Mouse (Mus musculus) neural tube, embryonic 14.5 days (tissue): ENCODE results near the gene Scamp2. TPM values are rescaled to one million over a fixed set of nuclear protein-coding genes. Genes with fewer than 3 reads are reported as not detected.

ENCODE experiments used
- ATAC-seq: fragments of 200-750 bp; cut with Nextera tagmentation; 2 replicates; pipeline ENCODE4 v1.8.0; 2017; ENCODE audit warnings: low read depth, mild to moderate bottlenecking, moderate TSS enrichment, moderate library complexity
- H3K27ac ChIP-seq: fragments of 300-500 bp; sonication (generic); 2 replicates; pipeline ENCODE4 v1.5.1; 2014; ENCODE audit warnings: low read depth, mild to moderate bottlenecking, control low read depth, low read length, moderate library complexity, mixed read lengths
- H3K27me3 ChIP-seq: fragments of 300-500 bp; sonication (generic); 2 replicates; pipeline ENCODE4 v1.6.1; 2014; ENCODE audit warnings: low read length; ENCODE audit not compliant: control insufficient read depth, insufficient read depth
- H3K36me3 ChIP-seq: fragments of 300-500 bp; sonication (generic); 2 replicates; pipeline ENCODE4 v1.6.1; 2014; ENCODE audit warnings: low read length, mixed read lengths; ENCODE audit not compliant: control insufficient read depth, insufficient read depth
- H3K4me1 ChIP-seq: fragments of 300-500 bp; sonication (generic); 2 replicates; pipeline ENCODE4 v1.6.1; 2014; ENCODE audit warnings: low read length; ENCODE audit not compliant: control insufficient read depth, insufficient read depth
- H3K4me2 ChIP-seq: fragments of 300-500 bp; sonication (generic); 2 replicates; pipeline ENCODE4 v1.6.1; 2014; ENCODE audit warnings: mild to moderate bottlenecking, low read depth, low read length, control low read depth
- H3K4me3 ChIP-seq: fragments of 300-500 bp; sonication (generic); 2 replicates; pipeline ENCODE4 v1.5.1; 2014; ENCODE audit warnings: low read depth, low read length, control low read depth, mixed read lengths
- H3K9ac ChIP-seq: fragments of 300-500 bp; sonication (generic); replicated peaks from 2 replicates; pipeline ENCODE4 v1.6.1; 2014; ENCODE audit warnings: low read depth, mild to moderate bottlenecking, control low read depth, low read length, mixed read lengths
- H3K9me3 ChIP-seq: fragments of 300-500 bp; sonication (generic); 2 replicates; pipeline ENCODE4 v1.6.1; 2016; ENCODE audit warnings: low read length; ENCODE audit not compliant: control insufficient read depth
- WGBS: fragments of 180-500 bp; shearing (Covaris S2); extraction: QIAGEN DNeasy Blood & Tissue Kit; methylation state at CpG from one replicate; pipeline ENCODE4 v1.1.7; 2014; 5-methylcytosine and 5-hydroxymethylcytosine counted together
- polyA plus RNA-seq: library from polyadenylated mRNA; unstranded; fragments of >200 nt; fragmentation: Nextera tagmentation; extraction: Ambion mirVana; gene quantifications from 2 replicates; pipeline ENCODE4 v1.2.1, GENCODE M21; 2014

The Scamp2 gene
- polyA plus RNA-seq, 1 experiment from 2014 or later: 46.1 TPM

- H3K27me3 ChIP-seq: no peaks in the 10 kb centered on the region
- no peak for ATAC-seq
- no peaks in the 10 kb centered on the region for H3K36me3 ChIP-seq
- H3K4me3 ChIP-seq: no peak overlapping the region
- 57% methylated on average over 3 of the region's 3 CpGs for WGBS
- 0 out of 2 replicates have a peak, but pooled peaks cover 7% of the 10 kb centered on the region for H3K4me1 ChIP-seq
- H3K4me2 ChIP-seq: no peak overlapping the region
- H3K9me3 ChIP-seq: no peaks in the 10 kb centered on the region
- H3K27ac ChIP-seq: no peak overlapping the region
- no peak overlapping the region for H3K9ac ChIP-seq
These were observed 49.1 kb downstream of the Scamp2 start for GRCm38 (mm10) chr9:57609803-57610202.

GRCm38 (mm10) chr9:57610359-57610826 lies 49.6 kb downstream of the Scamp2 start:
- Histone ChIP-seq H3K36me3 (no peaks in the 10 kb centered on the region), H3K27ac (no peak overlapping the region), H3K9me3 (no peaks in the 10 kb centered on the region), H3K4me3 (no peak overlapping the region), H3K27me3 (no peaks in the 10 kb centered on the region), H3K4me2 (no peak overlapping the region), H3K4me1 (0 out of 2 replicates have a peak, but pooled peaks cover 7% of the 10 kb centered on the region), H3K9ac (no peak overlapping the region)
- WGBS: 57% methylated on average over 3 of the region's 3 CpGs
- ATAC-seq: no peak

DNA sequence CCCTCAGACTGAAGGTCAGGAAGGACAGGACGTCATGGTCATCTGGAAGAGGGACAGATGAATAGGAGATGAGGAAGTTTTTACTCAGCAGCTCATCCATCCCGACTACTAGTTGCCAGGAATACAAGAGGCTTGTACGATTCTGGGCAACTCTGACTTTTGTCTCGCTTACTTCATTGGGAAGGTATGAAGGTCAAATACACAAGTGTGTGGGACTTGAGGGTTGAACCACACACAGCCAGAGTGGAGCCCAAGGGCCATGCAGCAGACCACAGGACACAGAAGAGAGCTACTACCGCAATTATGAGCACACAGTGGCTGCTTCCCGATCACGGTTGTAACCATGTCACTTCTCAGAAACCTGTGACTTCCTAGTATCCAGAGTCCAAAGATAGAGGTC lies 51.8 kb downstream of the Scamp2 start:
- Histone ChIP-seq H3K4me1 (no peaks in the 10 kb centered on the region), H3K27ac (no peak overlapping the region), H3K9ac (no peak overlapping the region), H3K4me3 (no peak overlapping the region), H3K36me3 (no peaks in the 10 kb centered on the region), H3K9me3 (no peaks in the 10 kb centered on the region), H3K27me3 (no peaks in the 10 kb centered on the region), H3K4me2 (no peak overlapping the region)
- 85% methylated on average over 7 of the region's 7 CpGs for WGBS
- no peak for ATAC-seq

- Histone ChIP-seq H3K27ac (no peak overlapping the region), H3K4me1 (no peaks in the 10 kb centered on the region), H3K9me3 (no peaks in the 10 kb centered on the region), H3K4me2 (no peak overlapping the region), H3K27me3 (no peaks in the 10 kb centered on the region), H3K9ac (no peak overlapping the region), H3K4me3 (no peak overlapping the region), H3K36me3 (no peaks in the 10 kb centered on the region)
- no peak for ATAC-seq
- WGBS: 79% methylated on average over 7 of the region's 7 CpGs
These were observed 53.2 kb downstream of the Scamp2 start for GRCm38 (mm10) chr9:57613975-57614374.

DNA sequence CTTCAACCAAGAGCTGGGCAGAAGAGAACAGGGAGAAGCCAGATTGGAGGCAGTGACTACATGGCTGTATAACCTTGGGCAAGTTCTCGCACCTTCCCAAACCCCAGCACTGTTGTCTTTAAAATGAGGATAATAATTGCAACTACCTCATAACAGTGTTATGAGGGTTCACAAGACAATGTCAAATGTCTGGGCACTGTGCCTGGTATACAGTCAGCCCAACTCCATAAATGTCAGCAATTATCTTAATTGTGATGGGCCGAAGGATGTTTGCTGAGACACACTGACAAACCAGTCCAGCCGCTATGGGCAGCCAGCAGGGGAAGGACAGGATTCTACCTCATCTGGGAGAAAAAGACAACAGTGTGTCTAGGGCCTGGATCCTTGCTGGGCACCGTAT lies 54.0 kb downstream of the Scamp2 start:
- Histone ChIP-seq H3K27me3 (no peaks in the 10 kb centered on the region), H3K4me2 (no peak overlapping the region), H3K4me1 (no peaks in the 10 kb centered on the region), H3K9me3 (no peaks in the 10 kb centered on the region), H3K36me3 (no peaks in the 10 kb centered on the region), H3K4me3 (no peak overlapping the region), H3K9ac (no peak overlapping the region), H3K27ac (no peak overlapping the region)
- no peak for ATAC-seq
- WGBS: 89% methylated on average over 4 of the region's 4 CpGs

DNA sequence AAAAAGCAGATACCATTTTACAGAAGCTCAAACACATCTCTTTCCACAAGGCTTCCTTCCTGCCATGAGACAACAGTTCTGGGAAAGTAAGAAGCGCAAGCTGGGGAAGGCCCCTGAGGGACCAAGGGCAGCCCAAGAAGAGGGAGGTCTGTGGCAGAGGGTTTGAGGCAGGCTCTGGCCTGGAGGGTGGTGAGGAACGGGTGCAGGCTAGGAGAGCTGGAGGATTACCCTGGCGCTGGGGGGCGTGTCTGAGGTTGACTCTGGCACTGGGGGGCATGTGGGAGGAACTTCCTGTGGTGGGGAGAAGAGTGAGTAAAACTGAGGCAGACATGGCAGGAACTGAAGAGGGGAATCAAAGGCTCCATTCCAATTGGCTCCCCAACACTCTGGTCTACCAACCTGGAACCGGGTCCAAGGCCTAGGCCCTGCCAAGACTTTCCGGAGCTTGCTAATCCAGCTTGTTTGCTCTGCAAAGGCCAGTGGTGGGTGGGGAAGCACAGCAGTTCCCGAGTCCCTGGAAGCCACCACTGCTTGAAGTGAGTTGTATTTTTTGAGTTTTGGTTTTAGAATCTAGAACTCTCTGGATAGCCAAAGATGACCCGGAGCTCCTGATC lies 56.9 kb downstream of the Scamp2 start:
- H3K9ac ChIP-seq: no peak overlapping the region
- H3K9me3 ChIP-seq: no peaks in the 10 kb centered on the region
- no peaks in the 10 kb centered on the region for H3K36me3 ChIP-seq
- no peak overlapping the region for H3K27ac ChIP-seq
- H3K4me1 ChIP-seq: no peaks in the 10 kb centered on the region
- ATAC-seq: no peak
- no peak overlapping the region for H3K4me3 ChIP-seq
- H3K4me2 ChIP-seq: no peak overlapping the region
- H3K27me3 ChIP-seq: no peaks in the 10 kb centered on the region
- 85% methylated on average over 8 of the region's 8 CpGs for WGBS

- no peak overlapping the region for H3K9ac ChIP-seq
- no peaks in the 10 kb centered on the region for H3K36me3 ChIP-seq
- 86% methylated on average over 8 of the region's 8 CpGs for WGBS
These were observed 58.1 kb downstream of the Scamp2 start for GRCm38 (mm10) chr9:57618854-57619253.

GRCm38 (mm10) chr9:57620674-57621073 lies 59.9 kb downstream of the Scamp2 start, which contains the start of gene Lman1l:
TSS of gene Lman1l (minus strand) at chr9:57620774.
- ATAC-seq: no peak
- Histone ChIP-seq H3K9ac (no peak within 1 kb of the TSS), H3K36me3 (0 out of 2 replicates have a peak, but pooled peaks cover 2% of the 10 kb centered on the region), H3K27ac (no peak within 1 kb of the TSS), H3K4me2 (no peak within 1 kb of the TSS), H3K4me1 (no peaks in the 10 kb centered on the region), H3K4me3 (no peak within 1 kb of the TSS), H3K9me3 (no peaks in the 10 kb centered on the region), H3K27me3 (no peaks in the 10 kb centered on the region)
- WGBS: 90% methylated on average over 5 of the region's 5 CpGs

More at GRCm38 (mm10) chr9:57618854-57619253, 58.1 kb downstream of the Scamp2 start:
- Histone ChIP-seq H3K9me3 (no peaks in the 10 kb centered on the region), H3K4me2 (no peak overlapping the region), H3K27ac (no peak overlapping the region), H3K4me1 (no peaks in the 10 kb centered on the region), H3K4me3 (no peak overlapping the region), H3K27me3 (no peaks in the 10 kb centered on the region)
- no peak for ATAC-seq

DNA sequence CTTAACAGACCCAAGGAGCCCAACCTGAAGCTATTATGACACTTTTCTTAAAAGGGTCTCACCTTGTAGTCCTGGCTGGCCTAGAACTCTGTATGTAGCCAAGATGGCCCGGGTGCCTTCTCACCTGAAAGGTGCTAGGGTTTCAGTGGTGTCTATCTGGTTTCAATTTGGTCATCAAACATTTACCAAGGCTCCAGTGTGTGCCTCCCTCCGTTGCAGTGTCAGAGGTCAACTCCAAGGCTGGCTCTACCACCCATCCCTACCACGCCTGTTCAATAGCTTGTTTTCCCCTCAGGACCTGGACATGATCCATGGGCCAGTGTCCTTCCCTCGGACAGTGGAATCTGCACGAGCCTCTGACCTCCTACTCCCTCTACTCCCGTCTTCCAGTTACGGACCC lies 63.6 kb downstream of the Scamp2 start:
- H3K36me3 ChIP-seq: peaks cover 37% of the 10 kb centered on the region
- H3K27ac ChIP-seq: no peak overlapping the region
- ATAC-seq: no peak

More for the DNA sequence above, 63.6 kb downstream of the Scamp2 start:
- Histone ChIP-seq H3K4me2 (no peak overlapping the region), H3K9ac (no peak overlapping the region), H3K4me3 (no peak overlapping the region), H3K9me3 (no peaks in the 10 kb centered on the region), H3K27me3 (no peaks in the 10 kb centered on the region), H3K4me1 (no peaks in the 10 kb centered on the region)
- WGBS: 88% methylated on average over 7 of the region's 7 CpGs
